Mouse (Mus musculus) B cell, adult 67 days (primary cell): ENCODE measurements around the gene Vps37c. TPM values are rescaled to one million over a fixed set of nuclear protein-coding genes. Genes with fewer than 3 reads are reported as not detected.

ENCODE experiments used
- total RNA-seq, 2 experiments: library from RNA; stranded (reverse); gene quantifications; 4 replicates each; pipeline ENCODE4 v1.2.4; 2023

Vps37c gene
- total RNA-seq: 10 to 100 TPM; 19.0 to 20.5 TPM

DNA sequence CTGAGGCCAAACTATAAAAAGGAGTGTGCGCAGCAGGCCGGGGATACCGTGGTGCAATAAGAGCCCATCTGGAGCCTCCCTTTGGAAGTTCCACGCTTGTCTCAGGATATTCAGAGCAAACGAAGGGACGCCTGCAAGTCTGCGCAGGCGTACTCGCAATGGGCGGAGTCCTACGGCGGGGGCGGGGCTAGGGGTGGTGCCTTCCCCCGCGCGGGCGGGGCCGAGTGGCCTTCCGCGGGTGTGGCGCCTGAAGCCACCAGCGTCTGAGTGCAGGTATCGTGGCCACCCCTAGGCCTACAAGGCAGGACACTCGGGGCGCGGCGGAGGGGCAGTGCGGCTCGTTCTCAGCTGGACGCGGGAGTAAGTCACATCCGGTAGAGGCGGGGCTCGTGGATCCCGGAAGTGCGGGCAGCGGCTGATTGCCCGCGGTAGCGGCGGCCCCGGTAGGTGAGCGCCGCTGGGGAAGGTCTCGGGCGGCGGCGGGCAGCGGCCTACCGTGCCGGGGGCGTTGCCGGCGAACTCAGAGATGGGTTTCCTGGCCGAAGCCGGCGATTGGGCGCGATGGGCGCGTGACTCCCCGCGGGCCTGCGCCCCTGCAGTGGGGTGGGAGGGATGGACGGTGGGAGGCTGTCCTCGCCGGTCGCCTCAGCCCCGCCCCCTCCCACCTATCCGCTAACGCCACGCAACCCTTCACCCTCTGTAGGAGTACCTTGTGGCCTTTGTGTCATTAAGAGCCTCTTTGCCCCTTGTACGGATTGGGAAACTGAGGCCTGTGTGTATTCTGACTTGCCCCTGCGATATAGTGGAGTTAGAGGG, at the start of gene Vps37c:
TSS of gene Vps37c (plus strand) at position 199 of the 816 bp plus-strand sequence.

GRCm38 (mm10) chr19:10677915-10678771, 10.4 kb upstream of the Vps37c start, which contains the start of gene Pga5:
Gene Pga5, minus strand, starts transcription at chr19:10678071.

GRCm38 (mm10) chr19:10738811-10739210, 50.3 kb downstream of the Vps37c start, which contains the start of gene Cd5:
Gene Cd5, minus strand, starts transcription at chr19:10739002.

Other genes with a start within 250 kb of the Vps37c start
- gene Lrrc10b, start 231.3 kb upstream of the Vps37c start, total RNA-seq: under 1 TPM; 0.41 to 0.77 TPM
- 1 to 10 TPM; 2.7 to 4.8 TPM for gene Ppp1r32, start 205.8 kb upstream of the Vps37c start, total RNA-seq
- gene Cpsf7, start 163.5 kb upstream of the Vps37c start, total RNA-seq: 100 to 1,000 TPM; 170 to 172 TPM
- 10 to 100 TPM; 72.5 to 75.8 TPM for gene Sdhaf2, start 162.6 kb upstream of the Vps37c start, total RNA-seq
- gene Tmem216, start 132.5 kb upstream of the Vps37c start, total RNA-seq: 10 to 100 TPM in 1 of 2 experiments, 1 to 10 TPM in 1; 9.9 to 10.0 TPM
- gene Cyb561a3, start 111.6 kb upstream of the Vps37c start, total RNA-seq: 100 to 1,000 TPM; 218 to 256 TPM
- gene Tmem138, start 111.4 kb upstream of the Vps37c start, total RNA-seq: 10 to 100 TPM in 1 of 2 experiments, 1 to 10 TPM in 1; 9.7 to 11.2 TPM
- 100 to 1,000 TPM; 193 to 207 TPM for gene Ddb1, start 83.4 kb upstream of the Vps37c start, total RNA-seq
- 1 to 10 TPM; 4.3 to 4.4 TPM for gene Tkfc, start 83.1 kb upstream of the Vps37c start, total RNA-seq
- gene Vwce, start 54.5 kb upstream of the Vps37c start, total RNA-seq: 1 to 10 TPM; 1.2 to 1.7 TPM
- gene Pga5, start 10.7 kb upstream of the Vps37c start, total RNA-seq: not detected
- gene Cd5, start 50.3 kb downstream of the Vps37c start, total RNA-seq: 1 to 10 TPM; 1.8 to 1.9 TPM
- 1 to 10 TPM in 1 of 2 experiments, not detected in 1; 1.2 TPM for gene Cd6, start 141.3 kb downstream of the Vps37c start, total RNA-seq
- gene Slc15a3, start 151.0 kb downstream of the Vps37c start, total RNA-seq: 10 to 100 TPM; 27.5 to 29.0 TPM
- gene Tmem132a, start 181.2 kb downstream of the Vps37c start, total RNA-seq: under 1 TPM in 1 of 2 experiments, not detected in 1; 0.65 TPM
- 10 to 100 TPM; 26.1 to 30.0 TPM for gene Tmem109, start 193.3 kb downstream of the Vps37c start, total RNA-seq
- gene Prpf19, start 206.5 kb downstream of the Vps37c start, total RNA-seq: 100 to 1,000 TPM; 122 to 135 TPM
- gene Zp1, start 231.9 kb downstream of the Vps37c start, total RNA-seq: not detected
- not detected for gene Ptgdr2, start 248.4 kb downstream of the Vps37c start, total RNA-seq